8 mouse cellular contexts compared by ENCODE assay signal in the genomic region with DNA sequence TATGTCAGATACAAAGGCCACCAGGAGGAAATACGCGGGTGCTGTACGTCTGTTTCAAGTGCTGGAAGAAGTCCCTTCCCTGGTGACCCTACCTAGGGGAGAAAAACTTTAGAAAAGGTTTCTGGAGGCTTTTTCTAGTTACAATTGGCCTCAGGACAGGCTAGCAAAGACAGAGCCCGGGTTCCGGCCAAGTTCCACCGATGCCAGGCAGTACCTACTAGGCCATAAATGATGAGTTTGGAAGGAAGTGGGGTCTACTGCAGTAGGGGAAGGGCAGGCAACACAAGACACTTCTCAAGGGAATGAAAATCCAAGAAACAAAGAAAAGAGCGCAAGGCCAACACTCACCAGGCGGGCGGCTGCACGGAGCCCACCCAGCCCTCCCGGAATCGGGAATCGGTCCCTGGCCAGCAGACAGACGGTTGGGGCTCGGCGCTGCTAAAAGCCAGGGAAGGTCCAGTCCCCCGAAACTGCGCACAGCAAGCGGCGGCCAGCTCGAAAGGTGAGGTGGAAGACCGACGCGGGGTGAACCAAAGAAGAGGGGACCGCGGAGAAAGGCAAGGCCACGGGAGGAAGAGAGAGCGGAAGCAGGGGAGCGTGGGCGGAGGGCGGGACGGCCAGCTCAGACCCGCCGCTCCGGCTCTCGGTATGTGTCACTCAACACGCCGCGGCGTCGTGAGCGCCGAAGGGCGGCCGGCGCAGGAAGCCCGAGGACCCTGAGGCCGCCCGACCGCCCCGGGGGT. TPM values are rescaled to one million over a fixed set of nuclear protein-coding genes. Genes with fewer than 3 reads are reported as not detected.
DNase-seq lines count a peak whose midpoint lies in the region; ATAC-seq and TF ChIP-seq lines count a peak whose summit lies in the region.

No protein-coding gene starts in this region.

- peak overlapping the region; percentile 99 for H3K9ac ChIP-seq in forebrain, embryonic 12.5 days

- WGBS in cerebellum, adult 2 months = under 1% methylated on average over 51 of the region's 51 CpGs
- under 1% methylated on average over 51 of the region's 51 CpGs for WGBS in forebrain, embryonic 12.5 days
- 1% methylated on average over 50 of the region's 51 CpGs for WGBS in midbrain, embryonic 10.5 days

- H3K4me1 ChIP-seq in cerebellum, adult 2 months (ENCODE audit: control insufficient read depth, insufficient read depth, low read length) = no peaks in the 10 kb centered on the region; the same call in 1 of the 2 replicates
- H3K4me1 ChIP-seq in forebrain, embryonic 12.5 days = peaks cover 55% of the 10 kb centered on the region
- H3K4me1 ChIP-seq in midbrain, embryonic 10.5 days = peaks cover 54% of the 10 kb centered on the region

- ATAC-seq in forebrain, embryonic 12.5 days (ENCODE audit: low FRiP score) = peak; percentile 81

- peak overlapping the region; percentile 58 for H3K27ac ChIP-seq in cerebellum, adult 2 months (ENCODE audit: insufficient read depth, low read length)
- peak overlapping the region; percentile 96 for H3K27ac ChIP-seq in forebrain, embryonic 12.5 days
- peak overlapping the region; percentile 99 for H3K27ac ChIP-seq in midbrain, embryonic 10.5 days (replicated peaks)

- H3K9me3 ChIP-seq in forebrain, embryonic 12.5 days = no peaks in the 10 kb centered on the region
- no peaks in the 10 kb centered on the region for H3K9me3 ChIP-seq in midbrain, embryonic 10.5 days (replicated peaks)

- TF ChIP-seq POLR2A in cerebellum, adult 2 months (IDR thresholded peaks at IDR 0.05; ENCODE audit: borderline replicate concordance, insufficient read depth, low read length) = no peak

- no peak for DNase-seq in cerebellum, adult 2 months
- DNase-seq in cerebellum, adult 11 months = no peak
- DNase-seq in right cerebral cortex, postnatal 10 days (ENCODE audit: low spot score in 2 of 2) = peak; percentile 38 to 83
- DNase-seq in right cerebral cortex, adult 2 months (ENCODE audit: low spot score in 2 of 2) = no peak
- DNase-seq in kidney, postnatal 4 days = peak; percentile 78 to 89
- no peak for DNase-seq in midbrain, embryonic 10.5 days (ENCODE audit: low spot score)
- peak; percentile 81 for DNase-seq in thymus, postnatal 14 days

- H3K4me2 ChIP-seq in forebrain, embryonic 12.5 days = peak overlapping the region; percentile 88

- TF ChIP-seq CTCF in cerebellum, adult 2 months (IDR thresholded peaks at IDR 0.05; ENCODE audit: borderline replicate concordance, insufficient read depth, low read depth, low read length) = no peak

- peaks cover 56% of the 10 kb centered on the region for H3K36me3 ChIP-seq in forebrain, embryonic 12.5 days (replicated peaks)
- peaks cover 70% of the 10 kb centered on the region for H3K36me3 ChIP-seq in midbrain, embryonic 10.5 days

- H3K4me3 ChIP-seq in cerebellum, adult 2 months (replicated peaks; ENCODE audit: insufficient read depth, low read depth, low read length) = peak overlapping the region; percentile 81
- H3K4me3 ChIP-seq in forebrain, embryonic 12.5 days (replicated peaks) = peak overlapping the region; percentile 95
- H3K4me3 ChIP-seq in midbrain, embryonic 10.5 days = peak overlapping the region; percentile 95

- H3K27me3 ChIP-seq in cerebellum, adult 2 months (ENCODE audit: control insufficient read depth, insufficient read depth, low read length) = no peaks in the 10 kb centered on the region
- H3K27me3 ChIP-seq in forebrain, embryonic 12.5 days = no peaks in the 10 kb centered on the region
- H3K27me3 ChIP-seq in midbrain, embryonic 10.5 days (ENCODE audit: low read depth, poor library complexity, severe bottlenecking) = no peaks in the 10 kb centered on the region

RNA-seq across cellular contexts. Expression of a gene that starts 0.6 kb away (rescaled TPM):
- polyA plus RNA-seq in cerebellum, adult 2 months (2012; rRNA removed) = 9.3 and 9.8 TPM in 2 replicates
- polyA plus RNA-seq in forebrain, embryonic 12.5 days (2016; fragmentation: Nextera tagmentation; extraction: Ambion mirVana) = 144 and 149 TPM in 2 replicates
- polyA plus RNA-seq in midbrain, embryonic 10.5 days (2016; fragmentation: Nextera tagmentation; extraction: Ambion mirVana) = 178 and 181 TPM in 2 replicates

RNA-seq across cellular contexts. Expression of a gene that starts 19.9 kb away (rescaled TPM):
- 6.5 and 7.6 TPM in 2 replicates for polyA plus RNA-seq in cerebellum, adult 2 months (2012; rRNA removed)
- 13.7 and 15.6 TPM in 2 replicates for polyA plus RNA-seq in forebrain, embryonic 12.5 days (2016; fragmentation: Nextera tagmentation; extraction: Ambion mirVana)
- 13.7 and 14.4 TPM in 2 replicates for polyA plus RNA-seq in midbrain, embryonic 10.5 days (2016; fragmentation: Nextera tagmentation; extraction: Ambion mirVana)

RNA-seq across cellular contexts. Expression of a gene that starts 26.2 kb away (rescaled TPM):
- polyA plus RNA-seq in cerebellum, adult 2 months (2012; rRNA removed) = 11.0 and 14.7 TPM in 2 replicates
- 0.05 and 0.19 TPM in 2 replicates for polyA plus RNA-seq in forebrain, embryonic 12.5 days (2016; fragmentation: Nextera tagmentation; extraction: Ambion mirVana)
- 0.06 and 0.11 TPM in 2 replicates for polyA plus RNA-seq in midbrain, embryonic 10.5 days (2016; fragmentation: Nextera tagmentation; extraction: Ambion mirVana)

RNA-seq across cellular contexts. Expression of a gene that starts 39.4 kb away (rescaled TPM):
- 0.05 and 0.08 TPM in 2 replicates for polyA plus RNA-seq in cerebellum, adult 2 months (2012; rRNA removed)
- not detected in 2 replicates for polyA plus RNA-seq in forebrain, embryonic 12.5 days (2016; fragmentation: Nextera tagmentation; extraction: Ambion mirVana)
- polyA plus RNA-seq in midbrain, embryonic 10.5 days (2016; fragmentation: Nextera tagmentation; extraction: Ambion mirVana) = not detected in 2 replicates

Comparison
In these comparisons a context has a peak if more than half of its experiments do, and no peak if none do; other contexts are left out.
1. DNase-seq: peak in right cerebral cortex, postnatal 10 days (2 of 2), kidney, postnatal 4 days (2 of 2) and thymus, postnatal 14 days (single experiment); none in cerebellum, adult 2 months (0 of 2), cerebellum, adult 11 months (single experiment), right cerebral cortex, adult 2 months (0 of 2) and midbrain, embryonic 10.5 days (single experiment).
2. RNA of a gene that starts 0.6 kb away (polyA plus RNA-seq): 178 to 181 TPM in midbrain, embryonic 10.5 days and 144 to 149 TPM in forebrain, embryonic 12.5 days; 9.3 to 9.8 TPM in cerebellum, adult 2 months; every median in the first group is over 10 times any median in the second.
3. RNA of a gene that starts 26.2 kb away (polyA plus RNA-seq): 11.0 to 14.7 TPM in cerebellum, adult 2 months; 0.05 to 0.19 TPM in forebrain, embryonic 12.5 days and 0.06 to 0.11 TPM in midbrain, embryonic 10.5 days; every median in the first group is over 10 times any median in the second.
4. Peak in every context shown above with its lines, with median percentiles within 50 percentile points of each other: H3K27ac ChIP-seq and H3K4me3 ChIP-seq.